Mouse (Mus musculus) telencephalon, adult 2 months (tissue): ENCODE data around the gene Olfr978.
"Not testable (repeated sequence)": the region's sequence is repeated elsewhere in the genome, so short reads cannot be mapped to it uniquely, and the experiment has no call there.

Experiments used
- DNase-seq: peaks from one replicate; pipeline ENCODE4 v3.0.0-alpha.2; 2011; ENCODE audit warnings: low read depth, low spot score

Olfr978 gene

GRCm38 (mm10) chr9:39991813-39992212 lies at the start of gene Olfr978:
TSS of gene Olfr978 (plus strand) at chr9:39992113.
- DNase-seq: no peak

DNA sequence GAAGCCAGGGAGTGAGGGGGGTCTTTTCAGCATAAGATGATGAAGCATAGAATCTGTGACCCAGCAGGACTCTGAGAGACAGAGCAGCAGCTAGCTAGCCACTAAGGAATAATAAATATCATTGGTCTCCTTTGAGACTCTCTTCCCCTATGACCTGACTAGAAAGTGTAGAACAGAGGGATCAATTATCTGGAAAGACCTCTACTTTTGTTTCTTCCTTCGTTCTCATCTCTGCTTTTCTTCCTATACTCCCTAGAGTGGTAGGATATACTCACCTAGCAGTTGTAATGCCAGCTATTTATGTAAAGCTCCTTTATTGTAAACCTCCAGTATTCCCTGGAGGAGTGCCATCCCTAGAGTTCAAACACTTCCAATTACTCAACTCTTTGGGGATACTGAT lies 40.0 kb upstream of the Olfr978 start, which contains the start of gene Olfr975:
Gene Olfr975, minus strand, starts transcription at position 101 of the 400 bp plus-strand sequence.
- DNase-seq: no peak

GRCm38 (mm10) chr9:39961033-39961432 lies 30.9 kb upstream of the Olfr978 start, which contains the start of gene Olfr976:
TSS of gene Olfr976 (minus strand) at chr9:39961133.
- not testable (repeated sequence) for DNase-seq

DNA sequence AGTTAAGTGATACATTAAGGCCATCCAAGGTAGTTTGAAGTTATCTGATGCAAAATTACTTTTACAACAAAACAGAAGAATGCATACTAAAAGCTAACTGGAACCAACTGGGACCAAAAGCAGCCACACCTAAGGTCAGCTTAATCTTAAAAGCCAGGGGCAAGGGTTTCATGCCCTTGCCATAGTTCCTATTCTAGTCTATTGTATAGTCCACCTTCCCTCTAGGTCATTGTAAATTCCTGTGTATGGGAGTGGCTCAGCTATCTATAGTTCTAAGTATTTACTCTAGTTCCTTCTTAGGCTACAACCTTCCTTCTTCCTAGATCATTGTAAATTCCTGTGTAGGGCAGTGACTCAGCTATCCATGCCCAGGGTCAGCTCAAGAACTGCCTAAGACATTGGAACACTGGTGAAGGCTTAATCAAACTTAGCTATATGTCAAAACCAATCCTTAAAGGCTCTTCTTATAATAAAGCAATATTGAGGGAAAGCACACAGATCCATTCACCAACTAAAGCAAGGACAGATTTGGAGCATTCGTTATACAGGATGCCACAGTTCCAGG lies 15.2 kb upstream of the Olfr978 start:
- not testable (repeated sequence) for DNase-seq

GRCm38 (mm10) chr9:40003365-40003764 lies 11.5 kb downstream of the Olfr978 start, which contains the start of gene Olfr979:
TSS of gene Olfr979 (minus strand) at chr9:40003465.
- no peak for DNase-seq

GRCm38 (mm10) chr9:40009482-40009881 lies 17.6 kb downstream of the Olfr978 start, which contains the start of gene Olfr980:
TSS of gene Olfr980 (minus strand) at chr9:40009582.
- DNase-seq: no peak

DNA sequence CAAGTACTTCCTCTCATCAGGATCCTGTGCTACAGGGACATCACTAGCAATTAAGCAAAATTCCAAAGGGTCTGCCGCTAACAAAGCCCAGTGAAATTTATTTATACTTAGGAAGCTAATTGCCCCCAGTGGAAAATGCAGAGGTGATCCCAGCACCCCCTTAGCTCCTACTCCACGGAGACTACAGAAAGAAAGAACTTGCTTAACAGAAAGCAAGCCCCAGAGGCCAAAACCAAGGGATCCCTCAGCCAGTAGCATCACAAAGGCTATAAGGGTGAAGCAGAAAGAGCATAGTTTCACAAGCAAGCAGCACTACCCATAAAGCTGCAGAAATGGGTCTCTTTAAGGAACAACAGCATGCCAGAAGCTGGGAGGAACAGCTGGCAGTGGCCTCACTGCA lies 29.3 kb downstream of the Olfr978 start, which contains the start of gene Olfr981:
Gene Olfr981, plus strand, starts transcription at position 301 of the 400 bp plus-strand sequence.
- no peak for DNase-seq
